Mouse (Mus musculus): ENCODE measurements around the gene 1700020L24Rik.

The 1700020L24Rik gene

GRCm38 (mm10) chr11:83440081-83441064, 2.9 kb downstream of the 1700020L24Rik start:
- peak; percentile 83 for DNase-seq (ENCODE audit: low spot score)

DNA sequence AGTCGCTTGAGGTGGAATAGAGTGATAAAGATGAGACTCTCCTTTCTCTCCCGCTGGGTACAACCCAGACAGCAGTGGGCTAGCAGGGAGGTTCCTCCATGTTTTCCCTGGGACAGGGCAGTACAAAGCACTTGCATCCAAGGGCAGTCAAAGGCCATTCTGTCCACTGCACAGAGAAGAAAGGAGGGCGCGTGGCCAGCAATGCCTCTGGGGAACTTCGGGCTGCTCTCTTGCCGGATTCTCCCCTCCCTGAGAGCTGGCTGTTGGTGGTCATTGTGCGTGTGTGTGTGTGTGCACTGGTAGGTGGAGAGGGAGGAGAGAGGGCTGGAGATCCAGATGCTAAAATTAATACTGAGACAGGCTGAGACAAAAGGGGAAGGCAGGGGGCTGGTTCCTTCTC, 3.8 kb downstream of the 1700020L24Rik start:
- DNase-seq (ENCODE audit: low spot score): no peak

DNA sequence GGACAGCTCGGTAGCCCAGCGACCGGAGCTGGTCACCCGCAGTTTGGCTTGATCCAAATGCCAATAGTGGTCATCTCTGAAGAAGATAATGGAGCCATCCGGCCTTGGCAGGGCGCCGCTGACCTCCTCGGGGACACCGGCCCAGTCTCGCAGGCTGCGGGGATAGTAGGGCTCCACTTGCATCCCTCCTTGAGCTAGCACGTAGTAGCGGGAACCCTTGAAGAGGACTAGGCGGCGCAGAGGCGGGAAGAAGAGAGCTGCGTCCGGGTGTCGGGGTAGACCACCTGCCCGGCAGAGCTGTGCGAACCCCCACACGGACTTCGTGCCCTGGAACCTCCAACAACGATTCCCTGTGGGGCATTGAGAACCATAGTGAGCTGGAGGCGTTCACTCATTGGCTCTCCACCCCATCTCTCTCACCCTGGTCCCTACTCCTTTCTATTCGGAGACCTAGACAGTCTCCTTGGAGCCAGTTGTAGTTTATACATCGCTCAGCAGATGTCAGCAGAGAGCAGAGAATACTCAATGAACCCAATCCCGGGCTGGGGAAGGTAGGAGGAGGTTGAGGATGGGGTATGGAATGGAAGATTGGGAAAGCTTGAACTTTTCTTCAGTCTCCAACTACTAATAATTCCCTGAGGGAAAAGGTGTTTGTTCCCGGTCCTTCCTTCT, 5.3 kb downstream of the 1700020L24Rik start:
- peak; percentile 86 for DNase-seq (ENCODE audit: low spot score)

GRCm38 (mm10) chr11:83443824-83444223, 6.3 kb downstream of the 1700020L24Rik start:
- no peak for DNase-seq (ENCODE audit: low spot score)

DNA sequence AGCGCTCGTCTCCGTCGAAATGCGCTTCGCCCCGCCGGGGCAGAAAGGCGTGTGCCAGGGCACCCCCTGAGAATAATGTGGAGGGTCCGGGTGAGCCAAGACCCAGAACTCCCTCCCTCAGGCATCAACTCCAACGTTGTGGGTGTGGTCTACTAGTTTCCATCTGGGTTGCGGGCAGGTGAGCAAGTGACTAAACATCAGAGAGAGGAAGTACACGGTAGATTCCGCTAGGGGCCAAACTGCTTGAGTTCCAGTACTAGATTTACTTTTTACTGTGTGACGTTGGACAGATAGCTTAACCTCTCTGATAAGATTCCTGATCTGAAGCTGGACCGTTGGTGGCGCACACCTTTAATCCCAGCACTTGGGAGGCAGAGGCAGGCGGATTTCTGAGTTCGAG, 7.5 kb downstream of the 1700020L24Rik start:
- DNase-seq (ENCODE audit: low spot score): no peak

DNA sequence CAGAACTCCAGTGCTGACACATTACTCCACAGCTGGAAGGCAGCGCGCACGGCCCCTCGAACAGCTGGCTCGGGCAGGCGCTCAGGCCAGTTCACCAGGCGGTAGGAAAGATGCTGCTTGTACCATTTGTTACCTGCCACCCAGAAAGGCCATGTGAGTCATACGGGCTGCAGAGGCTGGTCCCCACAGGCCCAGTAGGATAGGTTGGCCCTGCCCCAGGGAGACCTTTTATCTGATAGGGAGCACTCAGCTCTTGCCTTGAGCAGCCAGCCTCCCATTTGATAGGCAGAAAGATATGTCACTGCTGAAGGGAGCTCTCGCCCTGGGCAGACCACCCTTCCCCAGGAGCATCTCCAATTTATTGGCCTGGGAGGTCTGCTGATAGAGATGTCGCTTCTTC, 10.1 kb downstream of the 1700020L24Rik start:
- no peak for DNase-seq (ENCODE audit: low spot score)

DNA sequence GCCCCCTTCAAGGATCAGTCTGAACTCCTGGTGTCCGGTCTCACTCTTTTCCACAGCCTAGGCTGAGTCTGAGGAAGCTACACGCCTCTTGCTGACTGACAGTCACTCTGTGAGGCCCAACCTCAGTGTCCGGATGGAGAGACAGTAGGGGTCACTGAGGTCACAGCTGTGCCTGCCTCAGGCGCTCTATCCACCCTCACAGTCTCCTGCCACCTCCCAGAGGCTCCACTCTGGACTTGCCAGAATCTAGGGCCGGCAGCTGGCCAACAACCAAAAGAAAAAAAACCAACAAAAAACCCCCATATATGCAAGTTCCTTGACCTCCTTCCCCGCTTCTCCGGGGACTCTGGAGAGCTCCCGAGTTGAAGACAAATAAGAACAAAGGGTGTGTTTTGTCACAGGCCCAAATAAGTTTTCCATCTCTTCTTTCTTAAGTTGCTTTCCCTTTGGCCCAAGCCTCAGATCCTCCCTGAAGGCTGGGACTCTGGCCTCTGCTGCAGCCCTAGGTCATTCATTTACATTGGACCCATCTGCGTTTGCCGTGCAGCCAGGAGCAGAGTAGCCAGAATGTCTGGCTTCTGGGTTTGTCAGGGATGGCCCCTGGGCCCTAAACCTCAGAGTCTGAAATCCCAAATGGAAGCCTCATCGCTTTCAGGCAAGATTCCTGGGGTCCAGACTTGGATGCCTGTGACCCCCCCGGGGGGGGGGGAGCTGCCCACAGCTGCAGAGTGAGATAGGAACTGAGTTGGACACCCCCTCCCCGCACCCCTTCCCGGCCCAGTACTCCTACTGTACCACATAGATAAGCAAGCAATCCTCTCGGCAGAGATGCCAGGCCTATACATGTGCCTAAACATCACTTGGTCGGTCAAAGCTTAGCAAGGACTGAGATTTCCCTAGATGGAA, 10.8 kb downstream of the 1700020L24Rik start:
- DNase-seq (ENCODE audit: low spot score): no peak

DNA sequence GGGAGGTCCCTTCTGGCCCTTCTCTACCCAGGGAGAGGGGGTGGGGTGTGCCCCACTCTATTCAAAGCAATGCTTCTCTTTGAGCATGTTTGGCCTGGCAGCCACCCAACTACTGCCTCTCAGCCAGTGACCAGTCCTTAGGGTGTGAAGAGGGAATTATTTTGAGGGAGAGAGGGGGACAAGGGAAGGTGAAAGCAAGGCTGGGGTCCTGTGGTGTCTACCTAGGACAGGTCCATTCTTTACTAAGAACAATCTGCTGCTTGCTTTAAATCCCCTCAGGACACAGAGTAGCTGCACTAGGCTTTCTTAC, 11.4 kb downstream of the 1700020L24Rik start:
- no peak for DNase-seq (ENCODE audit: low spot score)

DNA sequence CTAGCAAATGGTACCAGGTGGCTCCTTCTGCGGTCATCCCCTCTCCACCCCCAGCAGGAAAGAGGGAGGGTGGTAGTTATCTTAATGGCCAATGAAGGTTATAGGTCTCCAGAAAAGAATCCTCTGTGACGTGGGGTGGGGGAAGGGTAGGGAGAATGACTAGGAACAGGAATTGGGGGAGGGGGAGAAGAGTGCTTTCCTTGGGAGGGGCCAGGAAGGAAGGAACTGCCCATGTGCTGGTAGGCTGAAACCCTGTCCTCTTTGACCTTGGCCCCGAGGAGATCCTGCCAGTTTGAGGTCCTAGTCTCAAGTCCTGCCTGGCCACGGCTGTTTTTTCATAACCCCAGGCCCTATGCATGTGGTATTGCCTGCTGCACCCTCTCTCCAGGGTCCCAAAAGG, 11.8 kb downstream of the 1700020L24Rik start:
- no peak for DNase-seq (ENCODE audit: low spot score)

GRCm38 (mm10) chr11:83450550-83450949, 13.1 kb downstream of the 1700020L24Rik start:
- DNase-seq (ENCODE audit: low spot score): no peak

- no peak for DNase-seq (ENCODE audit: low spot score)
Observed at GRCm38 (mm10) chr11:83451281-83451680, 13.8 kb downstream of the 1700020L24Rik start.

- no peak for DNase-seq (ENCODE audit: low spot score)
Observed at GRCm38 (mm10) chr11:83454548-83454947, 17.1 kb downstream of the 1700020L24Rik start.

DNA sequence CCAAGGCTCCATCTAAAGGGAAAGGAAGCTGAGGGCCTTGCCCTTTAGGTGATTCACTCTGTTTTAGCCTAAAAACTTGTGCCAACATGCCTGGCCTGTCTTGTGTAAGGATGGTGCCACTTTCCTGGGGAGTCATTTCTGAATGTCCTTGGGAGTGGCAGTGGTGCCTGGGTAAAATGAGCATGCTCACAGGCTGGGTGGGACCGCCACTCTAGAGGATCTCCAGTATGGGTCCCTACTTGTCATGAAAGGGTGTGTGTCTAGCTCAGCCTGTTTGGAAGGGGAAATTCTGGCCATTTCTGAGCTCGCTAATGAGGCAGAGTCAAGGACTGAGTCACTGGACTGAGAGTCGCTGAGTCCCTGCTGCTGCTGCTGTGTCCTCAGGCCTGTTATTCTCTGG, 18.1 kb downstream of the 1700020L24Rik start:
- DNase-seq (ENCODE audit: low spot score): no peak

DNA sequence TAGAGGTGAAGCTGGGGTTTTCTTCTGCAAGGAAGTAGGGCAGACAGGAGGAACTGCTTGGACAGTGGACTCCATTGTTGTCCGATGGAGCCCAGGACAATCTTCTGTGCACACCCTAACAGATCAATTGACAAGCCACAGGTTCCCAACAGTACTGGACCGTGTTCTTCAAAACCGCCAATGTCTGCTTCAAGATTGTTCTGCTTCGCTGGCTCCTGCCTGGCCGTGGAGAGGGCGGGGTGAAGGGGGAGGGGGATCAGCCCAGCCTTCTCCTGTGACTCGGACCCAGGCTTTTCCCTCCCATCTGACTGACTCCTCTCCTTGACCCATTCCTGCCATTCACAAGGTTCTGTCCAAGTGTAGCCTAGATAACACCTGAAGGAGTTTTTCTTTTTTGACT, 19.8 kb downstream of the 1700020L24Rik start:
- no peak for DNase-seq (ENCODE audit: low spot score)

DNA sequence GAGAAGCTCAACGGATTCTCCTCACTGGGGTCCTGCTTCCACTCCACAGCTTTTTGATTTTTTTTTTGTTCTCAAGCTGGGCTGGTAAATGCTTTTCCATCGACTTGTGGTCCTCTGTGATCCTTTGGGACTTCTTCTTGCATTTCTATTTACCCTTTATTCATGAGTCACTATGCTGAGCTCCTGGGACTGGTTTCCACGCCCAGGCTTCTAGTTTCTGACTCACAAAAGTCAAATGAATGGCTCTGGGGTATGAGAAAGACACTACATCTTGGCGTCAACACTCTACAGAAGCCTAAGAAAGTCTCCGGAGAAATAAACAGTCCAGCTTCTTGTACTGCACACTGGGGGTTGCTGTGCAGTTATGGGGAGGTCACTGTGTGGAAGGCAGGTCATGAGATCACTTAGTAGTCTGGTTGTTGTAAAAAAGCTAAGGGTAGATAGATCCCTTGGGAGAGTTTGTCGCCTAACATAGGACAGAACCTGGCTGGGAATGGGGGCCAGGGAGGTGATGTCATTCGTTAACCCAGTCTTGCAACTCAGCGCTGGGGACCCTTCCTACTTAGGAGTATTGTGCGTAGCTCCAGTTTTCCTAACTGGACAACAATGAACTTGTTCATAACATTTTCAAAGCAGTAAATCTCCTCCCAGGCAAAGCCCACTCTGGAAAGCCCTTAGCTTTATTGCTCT, 20.6 kb downstream of the 1700020L24Rik start:
- no peak for DNase-seq (ENCODE audit: low spot score)

DNA sequence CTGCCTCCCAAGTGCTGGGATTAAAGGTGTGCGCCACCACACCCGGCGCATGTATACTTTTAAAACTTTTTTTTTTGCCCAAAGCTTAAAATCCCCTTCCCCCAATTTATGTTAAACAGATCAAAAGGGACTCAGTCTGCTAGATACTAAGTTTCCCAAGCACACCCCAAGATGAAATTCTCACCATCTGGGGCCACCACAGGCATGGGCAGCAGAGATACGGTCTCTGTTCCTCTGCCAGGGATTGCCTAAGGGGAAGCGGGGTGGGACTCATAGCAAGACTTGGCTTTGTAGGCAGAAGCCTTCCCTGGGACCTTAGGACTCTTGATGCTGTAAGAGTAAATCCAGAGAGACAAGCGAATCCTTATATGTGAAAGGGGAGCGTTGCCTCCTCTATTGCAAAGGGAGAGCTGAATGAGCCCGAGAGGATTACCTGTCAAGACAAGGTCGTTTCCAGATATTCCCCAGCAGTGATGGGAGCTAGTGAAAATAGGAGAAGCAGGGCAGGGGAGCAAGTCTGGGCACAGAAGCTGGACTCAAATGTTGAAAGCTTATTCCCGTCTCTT, 24.1 kb downstream of the 1700020L24Rik start:
- no peak for DNase-seq (ENCODE audit: low spot score)

DNA sequence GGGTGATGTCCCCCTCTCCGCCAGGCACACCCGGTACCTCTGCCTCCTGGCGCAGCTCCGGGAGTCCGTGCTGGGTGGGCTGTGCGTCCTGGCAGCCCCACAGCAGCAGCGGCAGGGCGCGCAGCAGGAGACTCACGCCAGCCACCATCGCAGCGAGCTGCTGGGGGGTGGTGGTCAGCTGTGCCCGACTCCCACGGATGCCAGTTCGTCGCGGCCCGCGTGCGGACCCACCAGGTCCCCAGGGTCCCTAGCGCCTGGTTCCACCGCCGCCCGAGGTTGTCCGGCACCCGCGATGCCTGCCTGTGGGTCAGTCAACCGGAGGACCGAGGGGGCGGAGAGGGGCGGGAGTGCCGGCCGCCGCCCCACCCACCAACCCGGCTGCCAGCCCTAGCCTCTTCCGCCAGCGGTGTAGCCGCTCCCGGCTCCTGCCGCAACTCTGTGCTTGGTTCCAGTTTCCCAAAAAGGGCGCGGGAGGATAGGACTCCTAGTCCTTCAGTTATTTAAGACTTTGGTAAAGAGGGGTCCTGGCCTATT, 25.3 kb downstream of the 1700020L24Rik start, which contains the start of gene Mmp28:
Gene Mmp28 (minus strand): TSS at position 361 of the 534 bp plus-strand sequence.
- DNase-seq (ENCODE audit: low spot score): no peak

DNA sequence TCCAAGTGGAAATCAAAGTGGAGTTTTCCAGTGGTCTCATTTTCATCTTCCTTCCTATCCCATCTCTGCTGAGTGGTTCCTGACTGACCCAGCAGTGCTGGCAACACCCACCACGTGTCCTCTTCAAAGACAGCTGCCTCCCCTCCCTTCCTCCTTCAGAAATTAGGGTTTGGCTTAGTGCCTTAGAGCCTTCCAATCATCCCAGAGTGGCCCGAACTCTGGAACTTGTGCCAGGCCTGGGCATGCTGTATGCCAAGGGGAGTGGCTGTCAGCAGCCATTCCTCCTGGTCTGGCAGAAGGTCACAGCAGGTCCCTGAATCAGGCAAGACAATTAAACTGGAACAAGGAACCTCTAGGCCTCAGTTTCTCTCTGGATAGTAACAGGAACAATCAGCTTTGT, 28.5 kb downstream of the 1700020L24Rik start:
- no peak for DNase-seq (ENCODE audit: low spot score)

- DNase-seq (ENCODE audit: low spot score): no peak
Observed at GRCm38 (mm10) chr11:83467120-83467652, 29.7 kb downstream of the 1700020L24Rik start.

DNA sequence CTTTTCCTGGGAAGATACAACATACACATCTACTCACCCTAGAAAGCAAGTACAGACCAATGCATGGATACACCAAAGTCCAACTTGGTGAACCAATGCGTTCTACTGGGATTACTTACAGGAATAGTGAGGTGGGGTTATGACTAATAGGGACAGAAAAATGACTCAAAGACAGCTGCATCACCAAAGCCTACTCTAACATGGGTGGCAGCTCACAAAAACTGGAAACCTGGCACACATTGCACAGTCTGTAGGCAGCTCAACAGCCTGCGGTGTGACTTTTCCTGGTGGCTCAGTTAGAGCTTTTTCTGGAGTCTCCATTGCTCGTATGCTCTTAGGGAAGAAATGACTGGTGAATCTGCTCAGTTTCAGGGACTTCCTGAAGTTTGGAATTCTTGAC, 31.3 kb downstream of the 1700020L24Rik start:
- DNase-seq (ENCODE audit: low spot score): no peak

DNA sequence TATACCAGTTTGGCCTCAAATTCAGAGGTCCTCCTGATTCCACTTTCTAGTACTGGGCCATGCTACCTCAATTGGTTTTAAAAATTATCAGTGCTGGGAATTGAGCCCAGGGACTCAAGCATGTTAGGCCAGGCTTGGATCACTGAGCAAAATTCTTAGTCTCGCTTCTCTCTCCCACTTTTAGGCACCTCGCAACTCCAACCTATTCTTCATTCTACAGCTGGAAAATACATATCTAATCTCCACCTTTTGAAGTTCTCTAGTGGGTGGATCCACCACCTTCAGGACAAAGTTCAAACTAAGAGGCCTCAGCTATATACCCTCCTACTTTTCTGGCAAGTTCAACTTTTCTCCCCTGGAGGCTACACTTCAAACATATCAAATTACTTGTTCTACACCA, 34.3 kb downstream of the 1700020L24Rik start:
- DNase-seq (ENCODE audit: low spot score): no peak

All from layer of hippocampus, adult 9-10 months (tissue).